Mouse (Mus musculus) liver, adult (tissue): Measurements from ENCODE around the gene H6pd.
A peak's percentile ranks its signal among the peaks of the same experiment; 100 is the strongest.

Source experiments
- GATA4 ChIP-seq: IDR thresholded peaks from 2 replicates; pipeline ENCODE4 v1.6.1; 2014; ENCODE audit warnings: mild to moderate bottlenecking, low read length; ENCODE audit not compliant: insufficient replicate concordance

Gene H6pd

GRCm38 (mm10) chr4:149977181-149977580 lies 31.6 kb downstream of the H6pd start:
- TF ChIP-seq GATA4 = no peak

GRCm38 (mm10) chr4:149975730-149976254 lies 33.0 kb downstream of the H6pd start:
- no peak for TF ChIP-seq GATA4

GRCm38 (mm10) chr4:149975291-149975690 lies 33.5 kb downstream of the H6pd start:
- TF ChIP-seq GATA4 = no peak

GRCm38 (mm10) chr4:149971393-149971792 lies 37.4 kb downstream of the H6pd start:
- no peak for TF ChIP-seq GATA4

- TF ChIP-seq GATA4 = no peak
These were observed 40.3 kb downstream of the H6pd start for GRCm38 (mm10) chr4:149968526-149968925.

- TF ChIP-seq GATA4 = no peak
These were observed 41.9 kb downstream of the H6pd start for GRCm38 (mm10) chr4:149966963-149967362.

GRCm38 (mm10) chr4:149966252-149966651 lies 42.6 kb downstream of the H6pd start:
- TF ChIP-seq GATA4 = no peak

GRCm38 (mm10) chr4:149965672-149966071 lies 43.2 kb downstream of the H6pd start:
- no peak for TF ChIP-seq GATA4

- TF ChIP-seq GATA4 = no peak
These were observed 43.6 kb downstream of the H6pd start for GRCm38 (mm10) chr4:149965242-149965641.

- TF ChIP-seq GATA4 = no peak
These were observed 44.1 kb downstream of the H6pd start for GRCm38 (mm10) chr4:149964770-149965169.

GRCm38 (mm10) chr4:149964285-149964684 lies 44.5 kb downstream of the H6pd start:
- no peak for TF ChIP-seq GATA4

GRCm38 (mm10) chr4:149960391-149960790 lies 48.4 kb downstream of the H6pd start:
- no peak for TF ChIP-seq GATA4

GRCm38 (mm10) chr4:149959816-149960215 lies 49.0 kb downstream of the H6pd start:
- TF ChIP-seq GATA4 = no peak

- no peak for TF ChIP-seq GATA4
These were observed 50.3 kb downstream of the H6pd start for GRCm38 (mm10) chr4:149958566-149958965.

GRCm38 (mm10) chr4:149956048-149956447 lies 52.8 kb downstream of the H6pd start:
- no peak for TF ChIP-seq GATA4

GRCm38 (mm10) chr4:149955631-149956030 lies 53.2 kb downstream of the H6pd start:
- TF ChIP-seq GATA4 = no peak

GRCm38 (mm10) chr4:149954893-149955439 lies 53.9 kb downstream of the H6pd start, which contains the start of gene Spsb1:
Spsb1 (minus strand) TSS chr4:149955043.
- peak; percentile 94; the same call in 1 of the 2 replicates for TF ChIP-seq GATA4

GRCm38 (mm10) chr4:149953621-149954481 lies 55.0 kb downstream of the H6pd start:
- no peak for TF ChIP-seq GATA4
